Mouse (Mus musculus): ENCODE measurements around the gene Rnf207. TPM values are rescaled to one million over a fixed set of nuclear protein-coding genes. Genes with fewer than 3 reads are reported as not detected.

The Rnf207 gene
- polyA plus RNA-seq, 1 experiment from 2014 or later = 2.5 TPM

DNA sequence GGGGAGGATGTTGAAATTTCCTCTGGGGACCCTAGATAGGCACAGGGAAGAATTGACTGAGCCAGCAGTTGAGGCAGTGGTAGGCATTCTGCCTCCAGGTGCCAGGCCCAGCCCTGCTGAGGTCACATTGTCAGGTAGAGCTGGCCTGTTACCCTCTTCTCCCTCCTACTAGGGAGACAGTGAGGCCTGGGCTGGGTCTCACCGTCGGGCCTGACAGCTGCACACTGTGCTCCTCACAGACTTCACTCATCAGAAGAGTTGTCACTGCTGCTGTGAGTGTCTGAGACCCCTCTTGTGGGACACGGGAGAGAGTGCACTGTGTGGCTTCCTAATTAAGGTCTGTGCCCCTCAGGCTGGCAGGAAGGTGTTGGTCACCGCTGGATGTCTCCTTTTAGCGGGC is 53.0 kb downstream of the Rnf207 start:
- Histone ChIP-seq H3K4me1 (replicated peaks) (peaks cover 19% of the 10 kb centered on the region), H3K36me3 (0 out of 2 replicates have a peak, but pooled peaks cover 2% of the 10 kb centered on the region), H3K4me2 (replicated peaks) (no peak overlapping the region), H3K9ac (no peak overlapping the region), H3K27me3 (replicated peaks) (no peaks in the 10 kb centered on the region), H3K9me3 (no peaks in the 10 kb centered on the region), H3K4me3 (replicated peaks) (no peak overlapping the region), H3K27ac (no peak overlapping the region)
- no peak for ATAC-seq
- 67% methylated on average over 5 of the region's 5 CpGs for WGBS

DNA sequence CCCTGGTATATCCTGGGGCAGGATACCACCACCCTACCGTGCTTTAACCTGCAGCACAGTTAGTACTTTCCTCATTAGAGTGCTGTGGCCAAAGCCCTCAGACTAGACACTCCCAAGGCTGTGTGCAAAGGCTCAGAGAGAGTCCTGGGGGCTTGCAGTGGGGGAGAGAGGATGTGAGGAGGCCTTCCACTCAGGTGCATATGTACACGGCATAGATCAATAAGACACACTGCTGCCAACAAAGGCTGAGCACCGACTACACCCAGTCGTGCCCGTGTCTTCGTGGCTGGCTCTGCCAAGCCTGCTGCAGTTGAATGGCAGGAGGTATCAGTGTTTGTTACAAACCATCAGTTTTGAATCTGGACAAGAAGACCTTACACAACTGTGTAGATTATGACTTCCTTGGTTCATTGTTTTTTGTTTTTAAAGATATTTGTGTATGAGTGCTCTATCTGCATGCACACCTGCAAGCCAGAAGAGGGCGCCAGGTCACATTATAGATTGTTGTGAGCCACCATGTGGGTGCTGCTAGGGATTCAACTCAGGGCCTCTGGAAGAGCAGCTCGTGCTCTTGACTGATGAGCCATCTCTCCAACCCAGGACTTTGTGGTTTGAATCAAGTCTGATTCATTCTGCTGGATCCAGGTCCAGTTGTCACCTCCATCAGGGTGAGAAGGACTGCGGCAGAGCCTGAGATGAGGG is 53.8 kb downstream of the Rnf207 start:
- Histone ChIP-seq H3K9me3 (no peaks in the 10 kb centered on the region), H3K4me2 (replicated peaks) (no peak overlapping the region), H3K36me3 (0 out of 2 replicates have a peak, but pooled peaks cover 3% of the 10 kb centered on the region), H3K4me3 (replicated peaks) (no peak overlapping the region), H3K4me1 (replicated peaks) (peaks cover 19% of the 10 kb centered on the region), H3K27me3 (replicated peaks) (no peaks in the 10 kb centered on the region), H3K27ac (no peak overlapping the region), H3K9ac (no peak overlapping the region)
- no peak for ATAC-seq
- WGBS = 90% methylated on average over 9 of the region's 9 CpGs

DNA sequence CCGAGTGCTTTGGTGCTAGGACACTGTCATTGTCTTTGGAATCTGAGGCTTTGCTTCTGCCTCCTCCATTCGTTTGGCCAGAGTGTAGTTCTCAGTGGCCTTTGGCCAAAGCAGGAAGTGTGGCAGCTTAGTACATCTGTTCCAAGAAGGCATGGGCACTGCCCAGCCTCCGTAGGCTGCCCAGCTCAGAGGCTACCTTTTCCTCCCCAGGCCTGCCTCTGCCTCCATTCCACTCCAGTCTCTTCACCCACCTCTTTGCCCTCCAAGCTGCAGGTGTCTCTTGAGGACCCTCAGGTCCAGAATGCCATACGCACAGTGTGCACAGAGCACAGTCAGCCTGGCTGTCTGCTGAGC is 54.6 kb downstream of the Rnf207 start:
- peak; percentile 24 for ATAC-seq
- H3K27me3 ChIP-seq (replicated peaks) = no peaks in the 10 kb centered on the region
- H3K9me3 ChIP-seq = no peaks in the 10 kb centered on the region
- peaks cover 19% of the 10 kb centered on the region for H3K4me1 ChIP-seq (replicated peaks)
- 48% methylated on average over 4 of the region's 4 CpGs for WGBS
- no peak overlapping the region for H3K4me2 ChIP-seq (replicated peaks)
- no peak overlapping the region for H3K27ac ChIP-seq
- H3K36me3 ChIP-seq = 0 out of 2 replicates have a peak, but pooled peaks cover 3% of the 10 kb centered on the region
- H3K9ac ChIP-seq = no peak overlapping the region
- no peak overlapping the region for H3K4me3 ChIP-seq (replicated peaks)

DNA sequence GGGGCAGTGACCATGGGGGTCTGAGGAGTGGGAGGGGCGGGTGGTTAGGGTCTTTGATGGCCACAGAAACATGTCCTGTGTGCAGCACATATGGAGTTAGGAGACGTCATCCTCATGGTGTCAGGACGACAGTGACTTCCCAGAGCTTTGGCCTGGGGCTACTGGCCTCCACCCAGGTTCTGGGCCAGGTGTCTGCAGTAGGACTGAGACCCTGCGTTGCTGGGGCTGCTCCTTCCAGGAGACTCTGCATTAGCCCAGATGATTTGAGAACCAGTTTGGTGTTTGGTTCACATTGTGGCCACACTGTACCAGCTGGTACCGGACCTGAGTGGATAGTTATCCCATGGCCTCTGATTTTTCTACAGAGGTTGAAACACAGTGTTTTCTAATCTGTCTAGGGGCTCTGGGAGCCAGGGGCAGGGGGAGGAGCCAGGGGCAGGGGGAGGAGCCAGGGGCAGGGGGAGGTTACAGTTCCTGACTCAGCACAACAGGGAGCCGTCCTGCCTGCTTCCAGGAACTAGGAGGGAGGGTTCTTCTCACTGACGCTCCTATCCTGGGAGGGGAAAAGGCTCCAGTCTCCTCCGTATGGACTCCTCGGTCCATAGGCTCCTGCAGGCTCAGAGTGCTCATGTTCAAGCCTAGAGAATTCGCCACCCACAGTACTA is 55.1 kb downstream of the Rnf207 start:
- 38% methylated on average over 10 of the region's 10 CpGs for WGBS
- H3K4me3 ChIP-seq (replicated peaks) = no peak overlapping the region
- ATAC-seq = peak; percentile 82
- no peak overlapping the region for H3K9ac ChIP-seq
- peaks cover 19% of the 10 kb centered on the region for H3K4me1 ChIP-seq (replicated peaks)
- no peaks in the 10 kb centered on the region for H3K27me3 ChIP-seq (replicated peaks)
- no peak overlapping the region for H3K27ac ChIP-seq
- no peaks in the 10 kb centered on the region for H3K9me3 ChIP-seq
- H3K4me2 ChIP-seq (replicated peaks) = no peak overlapping the region
- 0 out of 2 replicates have a peak, but pooled peaks cover 3% of the 10 kb centered on the region for H3K36me3 ChIP-seq

DNA sequence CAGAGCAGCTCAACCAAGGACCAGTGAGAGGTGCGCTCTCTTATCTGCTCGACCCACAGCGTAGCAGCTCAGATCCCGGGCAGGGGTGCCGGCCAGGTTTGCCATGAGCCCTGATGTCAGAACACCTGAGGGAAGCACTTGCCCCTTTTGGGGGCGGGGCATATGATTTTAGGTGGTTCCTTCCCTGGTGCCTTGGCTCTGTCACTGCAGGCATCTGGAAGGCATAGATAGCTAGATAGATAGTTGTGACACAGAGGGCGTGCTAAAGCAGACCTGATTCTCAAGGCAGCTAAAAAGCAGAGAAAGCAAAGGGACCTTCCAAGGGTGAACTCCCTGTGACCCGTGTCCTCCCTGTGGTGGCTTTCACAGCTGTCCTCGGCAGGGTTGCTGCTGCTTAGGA is 55.7 kb downstream of the Rnf207 start:
- 57% methylated on average over 9 of the region's 9 CpGs for WGBS

DNA sequence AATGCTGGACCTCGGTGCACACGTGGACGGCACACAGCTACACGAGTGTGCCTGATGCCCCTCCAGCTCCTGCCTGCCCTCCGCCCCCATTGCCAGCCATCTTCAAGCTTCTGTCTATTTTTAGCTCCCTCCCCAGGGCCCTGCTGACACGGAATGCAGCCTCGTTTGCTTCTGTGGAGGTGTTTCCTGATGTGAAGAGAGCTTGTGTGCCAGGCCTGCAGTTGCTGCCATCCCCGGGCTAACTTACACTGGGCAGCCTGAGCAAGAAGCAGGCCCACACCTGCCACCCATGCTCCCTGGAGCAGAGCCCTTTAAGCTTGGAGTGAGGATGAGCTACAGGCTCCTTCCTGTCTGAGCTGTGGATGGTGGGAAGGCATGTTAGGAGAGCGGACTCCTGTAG is 56.6 kb downstream of the Rnf207 start:
- H3K36me3 ChIP-seq = 0 out of 2 replicates have a peak, but pooled peaks cover 3% of the 10 kb centered on the region
- WGBS = 63% methylated on average over 9 of the region's 9 CpGs
- no peak for ATAC-seq

More for the DNA sequence above, 55.7 kb downstream of the Rnf207 start:
- H3K4me2 ChIP-seq (replicated peaks) = no peak overlapping the region
- no peak overlapping the region for H3K4me3 ChIP-seq (replicated peaks)
- peaks cover 19% of the 10 kb centered on the region for H3K4me1 ChIP-seq (replicated peaks)
- H3K36me3 ChIP-seq = 0 out of 2 replicates have a peak, but pooled peaks cover 3% of the 10 kb centered on the region
- no peak overlapping the region for H3K27ac ChIP-seq
- ATAC-seq = no peak
- H3K9me3 ChIP-seq = no peaks in the 10 kb centered on the region
- H3K9ac ChIP-seq = no peak overlapping the region
- H3K27me3 ChIP-seq (replicated peaks) = no peaks in the 10 kb centered on the region

DNA sequence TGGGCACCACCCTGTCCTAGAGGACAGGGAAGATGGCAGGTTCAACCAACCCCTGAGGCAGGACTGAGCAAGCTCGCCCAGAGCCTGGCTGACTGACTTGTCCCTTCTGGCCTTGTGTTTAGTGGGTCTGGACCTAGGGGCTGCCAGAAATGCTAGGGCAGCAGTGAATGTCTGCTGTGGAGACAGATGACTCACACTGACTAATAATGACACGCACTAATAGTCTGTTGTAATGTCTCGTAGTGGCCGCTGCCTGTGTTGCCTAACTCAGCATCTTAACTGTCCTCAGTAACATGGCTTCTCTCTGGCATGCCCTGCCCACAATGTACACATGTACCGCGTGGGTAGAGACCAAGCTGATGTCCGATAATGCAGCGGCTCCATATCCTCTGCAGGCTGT is 58.3 kb downstream of the Rnf207 start:
- 86% methylated on average over 8 of the region's 8 CpGs for WGBS
- H3K9ac ChIP-seq = no peak overlapping the region
- no peaks in the 10 kb centered on the region for H3K27me3 ChIP-seq (replicated peaks)
- no peak overlapping the region for H3K4me3 ChIP-seq (replicated peaks)
- H3K4me2 ChIP-seq (replicated peaks) = no peak overlapping the region
- no peak for ATAC-seq
- H3K36me3 ChIP-seq = 0 out of 2 replicates have a peak, but pooled peaks cover 3% of the 10 kb centered on the region
- peaks cover 19% of the 10 kb centered on the region for H3K4me1 ChIP-seq (replicated peaks)
- H3K9me3 ChIP-seq = no peaks in the 10 kb centered on the region
- H3K27ac ChIP-seq = no peak overlapping the region

More for the DNA sequence above, 56.6 kb downstream of the Rnf207 start:
- Histone ChIP-seq H3K4me1 (replicated peaks) (peaks cover 19% of the 10 kb centered on the region), H3K9me3 (no peaks in the 10 kb centered on the region), H3K4me2 (replicated peaks) (no peak overlapping the region), H3K9ac (no peak overlapping the region), H3K27me3 (replicated peaks) (no peaks in the 10 kb centered on the region), H3K27ac (no peak overlapping the region), H3K4me3 (replicated peaks) (no peak overlapping the region)

DNA sequence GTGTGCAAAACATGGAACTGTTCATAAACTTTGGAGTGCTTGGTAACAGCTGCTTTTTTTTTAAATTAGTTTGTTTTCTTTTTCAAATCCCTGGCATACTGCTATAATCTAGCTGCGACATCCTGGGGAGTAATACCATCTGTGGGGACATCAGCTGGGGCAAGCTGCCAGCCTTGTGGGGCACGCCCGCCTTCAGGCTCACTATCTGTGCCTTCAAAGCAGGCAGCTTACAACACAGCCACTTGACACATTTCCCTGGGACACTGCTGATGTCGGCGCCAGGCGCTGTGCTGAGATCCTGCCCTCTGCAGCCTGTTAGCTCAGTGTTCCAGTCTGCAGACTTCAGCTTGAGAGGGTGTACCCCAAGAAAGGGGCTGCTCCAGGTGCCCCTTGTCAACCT is 61.7 kb downstream of the Rnf207 start:
- Histone ChIP-seq H3K4me2 (replicated peaks) (no peak overlapping the region), H3K36me3 (0 out of 2 replicates have a peak, but pooled peaks cover 3% of the 10 kb centered on the region), H3K27ac (no peak overlapping the region), H3K9ac (no peak overlapping the region), H3K4me3 (replicated peaks) (no peak overlapping the region), H3K9me3 (no peaks in the 10 kb centered on the region), H3K4me1 (replicated peaks) (no peaks in the 10 kb centered on the region), H3K27me3 (replicated peaks) (no peaks in the 10 kb centered on the region)
- ATAC-seq = no peak
- 46% methylated on average over 6 of the region's 6 CpGs for WGBS

Other genes starting within 250 kb of the Rnf207 start
- 11.0 and 12.9 TPM in 2 replicates for gene Plekhg5, start 246.5 kb downstream of the Rnf207 start, polyA plus RNA-seq (2015; fragmentation: Nextera tagmentation; extraction: Ambion mirVana)
- 1.4 and 1.5 TPM in 2 replicates for gene Tnfrsf25, start 203.1 kb downstream of the Rnf207 start, polyA plus RNA-seq (2015; fragmentation: Nextera tagmentation; extraction: Ambion mirVana)
- 29.2 and 30.8 TPM in 2 replicates for gene Espn, start 166.6 kb downstream of the Rnf207 start, polyA plus RNA-seq (2015; fragmentation: Nextera tagmentation; extraction: Ambion mirVana)
- 0.30 and 0.42 TPM in 2 replicates for gene Hes2, start 160.1 kb downstream of the Rnf207 start, polyA plus RNA-seq (2015; fragmentation: Nextera tagmentation; extraction: Ambion mirVana)
- 57.8 and 60.0 TPM in 2 replicates for gene Acot7, start 140.9 kb downstream of the Rnf207 start, polyA plus RNA-seq (2015; fragmentation: Nextera tagmentation; extraction: Ambion mirVana)
- 7.3 and 8.1 TPM in 2 replicates for gene Gpr153, start 44.8 kb downstream of the Rnf207 start, polyA plus RNA-seq (2015; fragmentation: Nextera tagmentation; extraction: Ambion mirVana)
- gene Hes3, start 27.3 kb downstream of the Rnf207 start, polyA plus RNA-seq (2015; fragmentation: Nextera tagmentation; extraction: Ambion mirVana) = not detected in 2 replicates
- 17.3 and 17.6 TPM in 2 replicates for gene Icmt, start 21.8 kb downstream of the Rnf207 start, polyA plus RNA-seq (2015; fragmentation: Nextera tagmentation; extraction: Ambion mirVana)
- 371 and 424 TPM in 2 replicates for gene Rpl22, start 6.7 kb upstream of the Rnf207 start, polyA plus RNA-seq (2015; fragmentation: Nextera tagmentation; extraction: Ambion mirVana)
- gene Chd5, start 19.7 kb upstream of the Rnf207 start, polyA plus RNA-seq (2015; fragmentation: Nextera tagmentation; extraction: Ambion mirVana) = 1.9 and 2.8 TPM in 2 replicates
- gene Nphp4, start 157.7 kb upstream of the Rnf207 start, polyA plus RNA-seq (2015; fragmentation: Nextera tagmentation; extraction: Ambion mirVana) = 1.7 TPM in 2 replicates
- gene Kcnab2, start 158.9 kb upstream of the Rnf207 start, polyA plus RNA-seq (2015; fragmentation: Nextera tagmentation; extraction: Ambion mirVana) = 3.6 and 3.8 TPM in 2 replicates